ENCODE assay signal across 9 mouse cellular contexts in genomic region chr5:125148686-125149085, GRCm38 (mm10). TPM values are rescaled to one million over a fixed set of nuclear protein-coding genes. Genes with fewer than 3 reads are reported as not detected.
DNase-seq lines count a peak whose midpoint lies in the region; ATAC-seq lines count a peak whose summit lies in the region.
"Had no signal": no experiment of that assay in that cellular context is flagged by ENCODE, and none has a peak within 500 bp of the region (broad histone marks: within the 10 kb centered on the region; RNA-seq: fewer than 3 reads in every experiment).

No protein-coding gene starts in this region.

- peak overlapping the region; percentile 73 for H3K27ac ChIP-seq in neural tube, embryonic 15.5 days (replicated peaks)
- H3K27ac ChIP-seq: macrophage had no signal

- no peaks in the 10 kb centered on the region for H3K27me3 ChIP-seq in neural tube, embryonic 15.5 days (replicated peaks)

- no peak overlapping the region for H3K4me3 ChIP-seq in neural tube, embryonic 15.5 days (replicated peaks)

- 22% methylated on average over 5 of the region's 5 CpGs for WGBS in neural tube, embryonic 15.5 days

- no peaks in the 10 kb centered on the region for H3K36me3 ChIP-seq in neural tube, embryonic 15.5 days

- peaks cover 81% of the 10 kb centered on the region for H3K4me1 ChIP-seq in neural tube, embryonic 15.5 days

- peak; percentile 85 for DNase-seq in adrenal gland, postnatal 10 days
- DNase-seq in adrenal gland, adult 8-10 months: no peak
- peak; percentile 63 for DNase-seq in adrenal gland, postnatal 25 days
- peak; percentile 79 for DNase-seq in heart, adult 8-10 months (ENCODE audit: low spot score)
- DNase-seq in kidney, postnatal 25 days: peak; percentile 66 to 85
- DNase-seq in layer of hippocampus, postnatal 36 days: no peak

- H3K4me2 ChIP-seq in neural tube, embryonic 15.5 days: peak overlapping the region; percentile 17; the same call in 1 of the 2 replicates

- ATAC-seq in neural tube, embryonic 15.5 days (ENCODE audit: low FRiP score): no peak; the same call in 1 of the 2 replicates
- ATAC-seq in inflammation-experienced regulatory T-cells, adult 6 months: no peak

- no peaks in the 10 kb centered on the region for H3K9me3 ChIP-seq in neural tube, embryonic 15.5 days (replicated peaks)

- H3K9ac ChIP-seq in neural tube, embryonic 15.5 days (replicated peaks): no peak overlapping the region

RNA-seq across cellular contexts. Expression of gene Ncor2, which starts 30.3 kb away (rescaled TPM):
- 100 to 1,000 TPM; 125 to 153 TPM for total RNA-seq in adrenal gland, postnatal 10 days (2021)
- total RNA-seq in adrenal gland, adult 8-10 months (2022): 100 to 1,000 TPM; 188 to 380 (median 257) TPM
- total RNA-seq in adrenal gland, postnatal 25 days (2021): 316 and 358 TPM in 2 replicates
- 10 to 100 TPM; 81.6 to 92.4 (median 84.5) TPM for total RNA-seq in heart, adult 8-10 months (2022)
- polyA plus RNA-seq in neural tube, embryonic 15.5 days (2015; fragmentation: Nextera tagmentation; extraction: Ambion mirVana): 24.2 and 28.5 TPM in 2 replicates
- polyA plus RNA-seq in inflammation-experienced regulatory T-cells, adult 6 months (2017; shearing (Covaris generic)): 1 to 10 TPM; 3.9 to 6.7 (median 4.7) TPM
- total RNA-seq in layer of hippocampus, postnatal 36 days (2021): 100 to 1,000 TPM; 266 to 300 TPM

Comparison
In these comparisons a context has a peak if more than half of its experiments do, and no peak if none do; other contexts are left out.
1. DNase-seq: peak in adrenal gland, postnatal 10 days (single experiment), adrenal gland, postnatal 25 days (single experiment), heart, adult 8-10 months (single experiment) and kidney, postnatal 25 days (2 of 2); none in adrenal gland, adult 8-10 months (single experiment) and layer of hippocampus, postnatal 36 days (0 of 2).